Mouse (Mus musculus): ENCODE measurements around the gene Gpn1.
"Not testable (repeated sequence)": the region's sequence is repeated elsewhere in the genome, so short reads cannot be mapped to it uniquely, and the experiment has no call there.

Gene Gpn1

DNA sequence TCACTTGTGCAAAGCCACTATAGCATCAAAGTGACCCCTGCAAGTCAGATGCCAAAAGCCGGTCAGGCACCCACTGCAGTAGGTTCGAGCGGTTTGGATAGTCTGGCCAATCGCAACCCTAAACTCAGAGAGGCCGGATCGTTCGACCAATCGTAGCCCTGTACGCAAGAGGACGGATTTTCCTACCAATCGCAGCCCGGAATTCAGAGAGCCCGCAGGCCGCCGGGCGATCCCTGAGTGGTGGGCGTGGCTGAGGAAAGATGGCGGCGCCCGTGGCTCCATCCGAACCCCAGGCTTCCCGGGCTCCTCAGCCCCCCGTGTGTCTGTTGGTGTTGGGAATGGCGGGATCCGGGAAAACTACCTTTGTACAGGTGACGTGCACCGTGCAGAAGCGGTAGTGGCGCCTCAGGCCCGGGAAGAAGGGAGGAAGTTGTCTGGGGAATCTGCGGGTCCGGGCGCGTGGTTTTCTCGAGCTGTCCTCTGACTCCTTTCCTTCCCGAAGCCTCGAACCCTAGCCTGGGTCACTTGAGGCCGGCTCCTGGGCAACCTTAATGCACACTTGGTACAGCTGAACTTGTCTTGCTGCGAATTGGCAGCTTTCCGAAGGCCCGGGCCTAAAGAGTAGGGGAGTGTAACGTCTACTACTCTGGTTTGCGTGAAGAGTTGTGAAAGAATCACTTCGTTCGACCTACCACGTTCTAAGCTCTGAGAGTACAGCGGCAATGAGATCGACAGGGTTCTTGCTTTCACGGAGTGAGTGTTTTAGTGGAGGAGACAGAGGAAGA is at the start of gene Gpn1:
Gpn1 (plus strand) TSS at position 229 of the 785 bp plus-strand sequence.
- DNase-seq, result peak; percentile 92

DNA sequence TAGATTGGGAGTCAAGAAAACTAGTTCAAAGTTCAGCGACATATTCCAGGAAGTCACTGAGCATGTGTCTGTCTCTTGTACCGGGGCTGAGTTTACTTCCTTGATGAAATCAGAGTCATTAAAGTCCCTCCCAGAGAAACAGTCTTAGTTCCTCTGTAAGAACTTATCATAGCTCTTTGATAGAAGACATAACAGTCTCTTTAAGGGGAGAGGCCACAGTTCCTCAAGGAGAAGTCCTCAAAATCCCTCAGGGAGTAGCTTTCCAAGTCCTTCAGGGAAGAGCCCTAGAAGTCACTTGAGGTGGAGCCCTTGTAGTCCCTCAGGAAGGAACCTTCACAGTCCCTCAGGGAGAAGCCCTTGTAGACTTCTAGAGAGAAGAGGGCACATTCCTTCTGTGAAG is 43.2 kb upstream of the Gpn1 start:
- DNase-seq, result no peak

DNA sequence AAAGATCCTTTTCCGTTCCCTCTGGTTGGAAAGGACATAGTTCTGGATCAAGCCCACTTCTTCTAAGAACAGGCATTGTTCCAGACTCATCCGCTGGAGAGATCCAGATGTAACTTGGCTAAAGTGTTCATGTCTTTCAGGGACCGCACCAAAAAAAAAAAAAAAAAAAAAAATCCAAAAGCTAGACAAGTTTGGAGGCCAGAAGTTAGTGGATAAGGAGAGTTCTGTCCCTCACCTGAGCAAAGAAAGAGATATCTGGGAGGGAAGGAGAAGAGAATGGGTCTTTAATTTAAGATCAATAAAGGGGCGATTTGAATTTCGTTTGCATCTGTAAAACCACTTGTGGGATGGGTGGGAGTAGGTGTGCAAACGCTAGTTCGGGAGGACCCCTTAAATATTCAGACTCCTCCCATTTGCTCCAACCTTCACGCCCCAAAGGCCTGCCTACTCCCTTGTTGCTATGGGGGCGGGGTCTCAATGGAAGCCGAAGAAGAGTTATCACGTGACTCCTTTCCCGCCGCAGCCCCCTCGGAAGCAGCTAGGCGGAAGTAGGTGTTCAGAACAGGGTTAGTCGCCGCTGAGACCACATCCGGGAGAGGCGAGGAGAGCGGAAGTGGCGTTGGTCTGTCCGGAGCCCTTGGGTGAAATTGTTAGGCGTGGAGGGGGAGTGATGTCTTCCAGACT is 42.5 kb upstream of the Gpn1 start, which contains the start of gene Zfp512:
Zfp512 (plus strand) TSS at position 554 of the 684 bp plus-strand sequence.
- DNase-seq, result peak; percentile 94

- no peak for DNase-seq
Observed at GRCm38 (mm10) chr5:31452562-31452878, 42.0 kb upstream of the Gpn1 start.

DNA sequence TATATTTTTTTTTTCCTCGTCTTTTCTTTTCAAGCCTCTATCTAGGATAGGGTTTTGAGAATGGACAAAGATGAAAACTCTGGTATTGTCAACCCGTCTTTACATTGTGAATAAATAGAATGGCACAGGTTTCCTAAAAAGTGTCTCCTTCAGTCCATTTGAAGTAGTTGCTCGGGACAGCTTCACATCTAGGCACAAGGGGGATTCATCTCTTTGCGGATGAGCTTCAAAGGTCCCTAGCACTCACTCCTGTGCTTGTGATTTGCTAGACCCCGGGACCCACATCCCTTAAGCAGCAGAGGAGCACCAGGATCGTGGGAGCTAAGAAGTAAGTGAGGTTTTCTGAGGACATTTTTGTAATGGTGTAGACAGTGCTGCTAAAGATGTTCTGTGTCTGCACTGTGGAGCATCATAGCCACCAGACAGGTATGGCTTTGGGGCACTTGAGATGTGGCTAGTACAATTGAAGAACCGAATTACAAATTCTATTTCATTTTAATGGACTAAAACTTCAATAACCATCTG is 41.6 kb upstream of the Gpn1 start:
- no peak for DNase-seq

DNA sequence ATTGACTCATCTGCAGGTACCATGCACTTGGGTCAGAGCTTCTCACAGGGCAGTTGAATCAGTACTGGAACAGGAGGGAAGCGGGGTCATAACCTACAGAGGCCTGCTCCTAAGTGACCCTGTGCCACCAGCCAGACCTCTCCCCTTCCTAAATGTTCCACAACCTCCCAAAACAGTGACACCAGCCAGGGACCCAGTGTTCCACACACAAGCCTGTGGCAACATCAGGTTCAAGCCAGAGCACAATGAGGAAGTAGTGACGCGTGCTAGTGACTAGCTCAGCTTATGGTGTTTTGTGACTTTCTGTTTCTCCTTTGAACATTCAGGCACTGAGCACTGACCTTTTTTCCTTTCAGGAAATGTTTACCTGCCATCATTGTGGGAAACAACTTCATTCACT is 26.7 kb upstream of the Gpn1 start:
- DNase-seq, result no peak

DNA sequence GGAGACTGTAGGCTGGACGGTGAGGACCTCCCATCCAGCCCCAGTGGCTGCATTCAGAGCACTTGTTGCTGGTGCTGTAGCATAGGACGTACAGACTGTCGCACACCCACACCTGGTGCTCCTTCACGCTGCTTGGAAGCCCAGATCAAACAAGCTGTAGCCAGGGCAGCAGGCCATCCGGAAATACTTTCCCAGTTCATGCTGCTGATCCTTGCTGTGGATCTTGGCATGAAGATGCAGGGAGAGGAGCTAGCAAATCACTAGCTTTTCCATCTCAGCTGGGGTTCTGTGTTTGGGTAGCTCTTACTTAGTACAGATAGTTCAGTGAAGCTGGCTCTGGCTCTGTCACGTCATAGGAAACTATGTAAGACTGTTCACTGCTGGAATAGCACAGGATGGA is 24.8 kb upstream of the Gpn1 start:
- DNase-seq, result no peak

DNA sequence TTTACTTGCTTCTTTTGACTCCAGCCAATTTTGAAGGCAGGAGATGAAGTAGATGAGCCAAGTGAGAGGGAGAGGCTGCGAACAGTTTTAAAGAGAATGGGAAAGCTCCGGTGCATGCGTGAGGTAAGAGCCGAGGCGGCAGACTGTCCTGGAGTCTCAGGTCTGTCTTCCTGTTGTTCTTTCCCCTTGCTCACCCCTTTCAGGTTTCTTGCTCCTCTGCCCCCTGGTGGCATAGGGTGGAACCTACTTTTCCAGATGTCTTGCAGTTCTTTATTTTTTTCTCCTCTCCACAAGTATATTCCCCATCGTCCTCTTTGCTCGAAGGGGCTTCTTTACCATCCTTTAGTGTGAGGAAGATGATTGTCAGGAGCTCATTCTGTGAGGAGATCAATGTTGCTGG is 24.2 kb upstream of the Gpn1 start:
- DNase-seq, result no peak

DNA sequence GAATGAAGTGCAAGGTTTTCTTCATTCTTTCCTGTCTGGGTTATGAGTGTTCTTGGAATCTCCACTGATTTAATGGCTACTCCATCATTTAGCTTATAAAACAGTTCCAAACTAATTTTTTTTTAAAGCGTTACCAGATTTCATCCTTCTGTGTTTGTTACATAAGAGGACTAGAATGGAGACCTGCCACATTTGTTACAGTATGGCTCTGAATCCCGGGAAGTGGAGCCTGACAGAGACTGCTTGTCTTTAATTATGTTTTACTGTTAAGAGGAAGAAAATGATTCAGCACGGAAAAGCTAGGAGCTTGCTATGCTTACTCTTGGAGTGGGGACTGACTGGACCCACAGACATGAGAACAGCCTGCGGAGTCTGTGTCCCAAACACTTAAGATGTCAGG is 14.0 kb upstream of the Gpn1 start:
- DNase-seq, result no peak

DNA sequence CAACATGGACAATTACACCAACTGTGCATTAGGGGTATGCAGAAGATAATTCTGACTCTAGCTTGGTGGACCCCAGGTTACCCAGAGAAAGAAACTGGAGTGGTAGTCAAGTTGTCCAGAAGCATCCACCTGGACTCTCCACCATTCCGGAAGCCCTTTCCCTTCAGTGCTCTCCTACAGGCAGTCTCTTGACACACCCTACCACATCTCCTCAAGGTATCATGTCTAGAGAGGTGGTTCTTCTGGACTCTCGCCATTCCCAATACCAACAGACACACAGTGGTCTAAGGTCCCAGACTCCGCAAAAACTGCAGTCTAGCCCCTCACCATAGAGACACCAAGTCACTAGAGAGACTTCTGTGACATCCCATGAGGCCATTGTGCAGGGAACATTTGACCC is 9.1 kb upstream of the Gpn1 start, which contains the start of gene 4930548H24Rik:
4930548H24Rik (plus strand) TSS at position 301 of the 400 bp plus-strand sequence.
- DNase-seq, result no peak

DNA sequence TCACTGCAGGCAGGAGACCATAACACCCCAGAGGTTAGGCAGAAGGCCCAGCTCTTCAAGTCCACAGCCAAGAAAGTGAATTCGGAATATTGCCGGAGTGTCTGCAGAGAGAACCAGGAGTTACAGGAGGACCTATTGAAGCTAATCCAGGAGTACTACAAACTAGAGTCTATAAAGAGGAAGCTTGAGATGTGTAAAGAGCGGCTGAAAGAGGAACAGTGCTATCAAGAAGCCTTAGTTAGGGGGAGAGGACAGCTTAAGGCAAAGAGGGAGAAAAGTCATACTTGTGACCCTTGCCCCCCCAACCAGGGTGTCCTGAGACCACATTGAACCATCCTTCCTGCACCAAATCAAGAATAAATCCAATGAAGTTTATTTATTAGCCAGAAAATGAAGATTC is 6.7 kb upstream of the Gpn1 start:
- DNase-seq, result no peak

DNA sequence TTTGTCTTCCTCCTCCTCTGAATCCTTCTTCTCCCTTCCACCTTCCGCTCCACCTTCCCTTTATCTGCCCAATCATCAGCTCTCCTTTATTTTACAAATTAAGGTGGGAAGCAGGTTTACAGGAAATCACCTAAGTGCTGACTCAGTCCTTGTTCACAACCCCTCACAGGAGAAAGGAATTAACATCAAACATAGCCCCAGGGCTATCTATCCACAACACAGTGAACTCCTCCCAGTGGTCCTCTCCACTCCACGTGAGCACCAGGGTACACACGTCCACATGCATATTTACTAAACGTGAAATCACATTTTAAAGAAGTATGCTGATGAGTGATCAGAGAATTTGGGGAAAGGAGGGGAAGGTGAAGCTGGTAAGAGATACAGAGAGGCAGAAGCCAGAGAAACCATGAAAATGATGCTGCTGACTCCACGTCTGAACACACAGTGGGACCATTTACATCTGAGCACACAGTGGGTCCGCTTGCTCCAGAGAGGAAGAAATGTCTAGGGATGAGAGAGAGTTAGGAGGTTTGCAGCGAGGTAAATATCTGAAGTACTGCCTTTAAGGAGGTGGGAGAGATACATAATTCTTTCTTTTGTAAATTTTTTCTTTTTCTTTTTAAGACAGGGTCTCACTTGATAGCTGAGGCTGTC is 5.3 kb upstream of the Gpn1 start:
- DNase-seq, result no peak

DNA sequence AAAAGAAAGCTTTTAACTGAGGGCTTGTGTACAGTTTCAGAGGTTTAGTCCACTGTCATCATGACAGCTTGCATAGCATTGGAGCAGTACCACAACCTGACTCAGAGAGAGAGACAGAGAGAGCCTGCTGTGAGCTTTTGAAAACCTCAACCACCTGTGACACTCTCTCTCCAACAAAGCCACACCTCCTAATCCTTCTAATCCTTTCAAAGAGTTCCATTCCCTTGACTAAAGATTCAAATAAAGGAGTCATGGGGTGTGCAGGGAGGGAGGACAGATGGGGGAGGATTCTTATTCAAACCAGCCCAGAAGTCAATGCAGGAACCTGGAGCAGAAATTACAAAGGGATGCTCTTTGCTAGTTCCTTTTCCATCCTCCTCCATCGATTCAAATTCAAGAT is 2.5 kb upstream of the Gpn1 start:
- DNase-seq, result no peak

- DNase-seq, result no peak
Observed at GRCm38 (mm10) chr5:31504843-31505242, 10.3 kb downstream of the Gpn1 start.

DNA sequence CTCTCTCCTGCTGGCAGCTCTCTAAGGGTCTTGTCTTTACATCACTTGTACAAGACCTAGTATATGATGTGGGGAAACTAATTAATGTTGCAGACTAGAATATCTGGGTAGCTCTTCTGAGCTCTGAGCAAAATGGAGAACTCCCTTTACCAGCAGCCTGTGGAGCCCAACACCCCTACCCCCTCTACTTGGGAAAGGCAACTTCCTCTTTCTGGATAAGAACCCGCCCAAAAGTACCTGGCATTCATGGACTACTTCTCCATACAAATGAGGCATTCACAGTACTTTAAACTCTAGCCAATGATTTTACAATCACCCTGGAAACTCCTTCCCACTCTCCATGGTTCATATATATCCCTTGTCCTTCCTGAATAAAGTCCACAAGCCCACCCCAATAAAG is 17.9 kb downstream of the Gpn1 start:
- DNase-seq, result no peak

DNA sequence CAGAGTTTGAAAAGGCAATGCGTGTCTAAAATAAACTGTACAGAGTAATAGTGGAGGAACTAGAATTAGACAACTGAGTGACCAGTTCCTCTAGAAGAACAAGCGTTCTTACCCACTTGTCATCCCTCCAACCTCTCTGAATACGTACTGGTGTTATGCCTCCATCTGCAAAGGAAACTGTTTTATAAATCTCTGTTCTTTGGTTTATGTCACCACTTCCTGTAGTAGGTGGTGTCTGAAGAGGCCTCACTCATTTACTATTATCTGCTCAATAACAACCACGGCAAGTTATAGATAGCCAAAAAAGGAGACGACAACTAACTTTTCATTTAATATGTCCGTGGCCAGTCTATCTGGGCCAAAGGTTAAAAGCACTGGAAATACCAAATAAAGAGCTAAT is 26.0 kb downstream of the Gpn1 start:
- no peak for DNase-seq

GRCm38 (mm10) chr5:31526354-31527116 is 32.0 kb downstream of the Gpn1 start, which contains the start of gene Slc4a1ap:
Slc4a1ap (plus strand) TSS chr5:31526995.
- peak; percentile 79 for DNase-seq

- DNase-seq, result no peak
Observed at GRCm38 (mm10) chr5:31527117-31527680, 32.7 kb downstream of the Gpn1 start.

GRCm38 (mm10) chr5:31527707-31528106 is 33.2 kb downstream of the Gpn1 start, which contains the start of gene Supt7l:
Supt7l (minus strand) TSS chr5:31527807.
- DNase-seq, result not testable (repeated sequence)

- DNase-seq, result no peak
Observed at GRCm38 (mm10) chr5:31528560-31528959, 34.0 kb downstream of the Gpn1 start.

DNA sequence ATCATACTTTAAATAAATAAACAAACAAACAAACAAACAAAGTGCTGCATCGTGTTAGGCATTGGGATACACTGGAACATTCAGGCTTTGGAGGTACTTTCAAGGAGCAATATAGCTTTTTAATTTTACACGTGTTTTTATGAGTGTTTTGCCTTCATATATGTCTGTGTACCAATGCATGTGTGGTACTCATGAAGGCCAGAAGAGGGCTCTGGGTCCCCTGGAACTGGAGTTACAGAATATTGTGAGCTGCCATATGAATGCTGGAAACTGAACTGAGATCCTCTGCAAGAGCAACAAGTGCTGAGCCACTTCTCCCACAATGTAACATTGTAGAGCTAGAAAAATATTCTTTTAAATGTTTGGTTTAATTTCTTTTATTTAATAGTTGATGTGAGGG is 40.7 kb downstream of the Gpn1 start:
- DNase-seq, result no peak

- no peak for DNase-seq
Observed at GRCm38 (mm10) chr5:31559401-31559800, 64.9 kb downstream of the Gpn1 start.

Data from cerebellum, adult 9-11 months (tissue).